ENCODE assay signal across 8 mouse cellular contexts in genomic region chr8:122617947-122618546, GRCm38 (mm10). TPM values are rescaled to one million over a fixed set of nuclear protein-coding genes. Genes with fewer than 3 reads are reported as not detected.
DNase-seq lines count a peak whose midpoint lies in the region; ATAC-seq and TF ChIP-seq lines count a peak whose summit lies in the region.
"Had no signal": no experiment of that assay in that cellular context is flagged by ENCODE, and none has a peak within 500 bp of the region (broad histone marks: within the 10 kb centered on the region; RNA-seq: fewer than 3 reads in every experiment).

No protein-coding gene starts in this region.

- peak; percentile 79 to 93 for DNase-seq in adrenal gland, adult (ENCODE audit: inconsistent age in 2 of 2, low spot score in 1 of 2)
- DNase-seq in cerebellum, postnatal 14 days, result peak; percentile 90 to 95
- peak; percentile 87 for DNase-seq in gastrocnemius, adult 18-20 months (ENCODE audit: low spot score)
- DNase-seq in intestine, embryonic 14.5 days (ENCODE audit: low spot score), result peak; percentile 96
- DNase-seq in limb, embryonic 11.5 days (ENCODE audit: low spot score), result peak; percentile 95
- DNase-seq in spleen, adult 2 months (ENCODE audit: low read depth in 1 of 2, low spot score in 2 of 2), result peak; percentile 65 to 80

- H3K4me3 ChIP-seq in intestine, embryonic 14.5 days (ENCODE audit: low read depth, low read length), result no peak overlapping the region
- H3K4me3 ChIP-seq in limb, embryonic 11.5 days (ENCODE audit: low read depth, low read length), result no peak overlapping the region
- H3K4me3 ChIP-seq in midbrain, embryonic 15.5 days, result no peak overlapping the region
- H3K4me3 ChIP-seq in spleen, adult 2 months (ENCODE audit: extremely low read depth, insufficient read depth, insufficient read length), result no peak overlapping the region

- WGBS in intestine, embryonic 14.5 days, result 28% methylated on average over 5 of the region's 7 CpGs
- WGBS in limb, embryonic 11.5 days, result 30% methylated on average over 5 of the region's 7 CpGs
- whole genome bisulfite sequencing in midbrain, embryonic 15.5 days, result 31% methylated on average over 5 of the region's 7 CpGs
- WGBS in spleen, adult 2 months, result 61% methylated on average over 5 of the region's 7 CpGs

- TF ChIP-seq CTCF in spleen, adult 2 months (IDR thresholded peaks at IDR 0.05; ENCODE audit: extremely low read depth, insufficient read depth, insufficient read length, insufficient replicate concordance), result peak; percentile 51; the same call in 1 of the 2 replicates

- no peaks in the 10 kb centered on the region for H3K27me3 ChIP-seq in intestine, embryonic 14.5 days (replicated peaks; ENCODE audit: control insufficient read depth, insufficient read depth, low read length)
- no peaks in the 10 kb centered on the region for H3K27me3 ChIP-seq in limb, embryonic 11.5 days (ENCODE audit: control insufficient read depth, insufficient read depth, low read length)
- no peaks in the 10 kb centered on the region for H3K27me3 ChIP-seq in midbrain, embryonic 15.5 days (replicated peaks)
- no peaks in the 10 kb centered on the region for H3K27me3 ChIP-seq in spleen, adult 2 months (ENCODE audit: control insufficient read depth, insufficient read depth, low read length)

- TF ChIP-seq POLR2A in spleen, adult 2 months (IDR thresholded peaks at IDR 0.05; ENCODE audit: low read depth, low read length), result no peak

- peaks cover 4% of the 10 kb centered on the region; the same call in 1 of the 2 replicates for H3K4me1 ChIP-seq in intestine, embryonic 14.5 days (replicated peaks; ENCODE audit: control insufficient read depth, insufficient read depth, low read length)
- H3K4me1 ChIP-seq in limb, embryonic 11.5 days (ENCODE audit: control insufficient read depth, insufficient read depth, low read length), result peaks cover 17% of the 10 kb centered on the region
- H3K4me1 ChIP-seq in midbrain, embryonic 15.5 days, result peaks cover 7% of the 10 kb centered on the region
- H3K4me1 ChIP-seq in spleen, adult 2 months (ENCODE audit: control insufficient read depth, insufficient read depth, insufficient read length), result no peaks in the 10 kb centered on the region

- H3K4me2 ChIP-seq in intestine, embryonic 14.5 days (ENCODE audit: low read length), result no peak overlapping the region
- H3K4me2 ChIP-seq in limb, embryonic 11.5 days (ENCODE audit: low read depth, severe bottlenecking), result no peak overlapping the region
- H3K4me2 ChIP-seq in midbrain, embryonic 15.5 days, result no peak overlapping the region

- no peaks in the 10 kb centered on the region for H3K9me3 ChIP-seq in intestine, embryonic 14.5 days (ENCODE audit: control insufficient read depth, low read length)
- H3K9me3 ChIP-seq in limb, embryonic 11.5 days (ENCODE audit: control insufficient read depth, low read length), result no peaks in the 10 kb centered on the region
- H3K9me3 ChIP-seq in midbrain, embryonic 15.5 days, result no peaks in the 10 kb centered on the region

- H3K27ac ChIP-seq in intestine, embryonic 14.5 days (ENCODE audit: low read depth), result no peak overlapping the region
- no peak overlapping the region for H3K27ac ChIP-seq in limb, embryonic 11.5 days (replicated peaks; ENCODE audit: low read depth, low read length)
- no peak overlapping the region for H3K27ac ChIP-seq in midbrain, embryonic 15.5 days
- H3K27ac ChIP-seq in spleen, adult 2 months (ENCODE audit: insufficient read depth, low read length), result no peak overlapping the region
- H3K27ac ChIP-seq: macrophage had no signal

- H3K36me3 ChIP-seq in intestine, embryonic 14.5 days (ENCODE audit: control insufficient read depth, insufficient read depth, low read length), result peaks cover 9% of the 10 kb centered on the region; the same call in 1 of the 2 replicates
- H3K36me3 ChIP-seq in limb, embryonic 11.5 days (ENCODE audit: control insufficient read depth, insufficient read depth, low read length), result no peaks in the 10 kb centered on the region
- no peaks in the 10 kb centered on the region for H3K36me3 ChIP-seq in midbrain, embryonic 15.5 days (replicated peaks)
- peaks cover 5% of the 10 kb centered on the region for H3K36me3 ChIP-seq in spleen, adult 2 months (ENCODE audit: control insufficient read depth, insufficient read depth, low read length)

- ATAC-seq in intestine, embryonic 14.5 days (replicated peaks; ENCODE audit: low FRiP score, low TSS enrichment, low read depth), result peak; percentile 6; the same call in 1 of the 2 replicates
- no peak for ATAC-seq in limb, embryonic 11.5 days (ENCODE audit: insufficient number of reproducible peaks, low FRiP score, low TSS enrichment, low read depth)
- 0 out of 2 replicates have a peak, but pooled peaks have one; percentile 21 for ATAC-seq in midbrain, embryonic 15.5 days (replicated peaks)

- no peak overlapping the region for H3K9ac ChIP-seq in intestine, embryonic 14.5 days (ENCODE audit: low read length)
- H3K9ac ChIP-seq in limb, embryonic 11.5 days (ENCODE audit: low read length), result peak overlapping the region; percentile 7; the same call in 1 of the 2 replicates
- H3K9ac ChIP-seq in midbrain, embryonic 15.5 days, result no peak overlapping the region

RNA-seq across cellular contexts. Expression of gene Pabpn1l, which starts 4.5 kb away (rescaled TPM):
- not detected for total RNA-seq in gastrocnemius, adult 18-20 months (2021)
- polyA plus RNA-seq in intestine, embryonic 14.5 days (2014; fragmentation: Nextera tagmentation; extraction: Ambion mirVana), result not detected in 2 replicates
- polyA plus RNA-seq in limb, embryonic 11.5 days (2014; fragmentation: Nextera tagmentation; extraction: Ambion mirVana), result not detected in 2 replicates
- polyA plus RNA-seq in midbrain, embryonic 15.5 days (2015; fragmentation: Nextera tagmentation; extraction: Ambion mirVana), result not detected in 2 replicates
- polyA plus RNA-seq in spleen, adult 2 months (2012; rRNA removed), result 0.13 TPM in 1 of 2 replicates, not detected in the other
- polyA plus RNA-seq: macrophage had no signal

RNA-seq across cellular contexts. Expression of gene Trappc2l, which starts 6.6 kb away (rescaled TPM):
- total RNA-seq in gastrocnemius, adult 18-20 months (2021), result 10 to 100 TPM; 39.9 to 46.1 TPM
- polyA plus RNA-seq in intestine, embryonic 14.5 days (2014; fragmentation: Nextera tagmentation; extraction: Ambion mirVana), result 67.3 and 71.8 TPM in 2 replicates
- polyA plus RNA-seq in limb, embryonic 11.5 days (2014; fragmentation: Nextera tagmentation; extraction: Ambion mirVana), result 45.0 and 45.4 TPM in 2 replicates
- 120 and 126 TPM in 2 replicates for polyA plus RNA-seq in midbrain, embryonic 15.5 days (2015; fragmentation: Nextera tagmentation; extraction: Ambion mirVana)
- polyA plus RNA-seq in spleen, adult 2 months (2012; rRNA removed), result 101 and 133 TPM in 2 replicates

RNA-seq across cellular contexts. Expression of gene Galns, which starts 6.8 kb away (rescaled TPM):
- 1 to 10 TPM; 1.0 to 1.1 TPM for total RNA-seq in gastrocnemius, adult 18-20 months (2021)
- polyA plus RNA-seq in intestine, embryonic 14.5 days (2014; fragmentation: Nextera tagmentation; extraction: Ambion mirVana), result 12.2 and 13.8 TPM in 2 replicates
- polyA plus RNA-seq in limb, embryonic 11.5 days (2014; fragmentation: Nextera tagmentation; extraction: Ambion mirVana), result 5.2 and 5.5 TPM in 2 replicates
- 7.2 and 9.0 TPM in 2 replicates for polyA plus RNA-seq in midbrain, embryonic 15.5 days (2015; fragmentation: Nextera tagmentation; extraction: Ambion mirVana)
- 13.1 and 16.4 TPM in 2 replicates for polyA plus RNA-seq in spleen, adult 2 months (2012; rRNA removed)

RNA-seq across cellular contexts. Expression of gene Aprt, which starts 41.3 kb away (rescaled TPM):
- 10 to 100 TPM; 39.6 to 40.1 TPM for total RNA-seq in gastrocnemius, adult 18-20 months (2021)
- polyA plus RNA-seq in intestine, embryonic 14.5 days (2014; fragmentation: Nextera tagmentation; extraction: Ambion mirVana), result 580 and 583 TPM in 2 replicates
- polyA plus RNA-seq in limb, embryonic 11.5 days (2014; fragmentation: Nextera tagmentation; extraction: Ambion mirVana), result 271 and 284 TPM in 2 replicates
- 166 and 173 TPM in 2 replicates for polyA plus RNA-seq in midbrain, embryonic 15.5 days (2015; fragmentation: Nextera tagmentation; extraction: Ambion mirVana)
- 86.7 and 106 TPM in 2 replicates for polyA plus RNA-seq in spleen, adult 2 months (2012; rRNA removed)

RNA-seq across cellular contexts. Expression of gene Cdt1, which starts 50.2 kb away (rescaled TPM):
- under 1 TPM; 0.30 to 0.66 TPM for total RNA-seq in gastrocnemius, adult 18-20 months (2021)
- polyA plus RNA-seq in intestine, embryonic 14.5 days (2014; fragmentation: Nextera tagmentation; extraction: Ambion mirVana), result 43.8 and 49.3 TPM in 2 replicates
- 46.4 and 51.7 TPM in 2 replicates for polyA plus RNA-seq in limb, embryonic 11.5 days (2014; fragmentation: Nextera tagmentation; extraction: Ambion mirVana)
- 7.0 and 8.2 TPM in 2 replicates for polyA plus RNA-seq in midbrain, embryonic 15.5 days (2015; fragmentation: Nextera tagmentation; extraction: Ambion mirVana)
- polyA plus RNA-seq in spleen, adult 2 months (2012; rRNA removed), result 50.4 and 118 TPM in 2 replicates
